Mouse (Mus musculus) ES-E14 (cell line): ENCODE measurements at regions not wholly inside any gene's neighbourhood (a gene's known extent, or its start where the extent isn't known, plus 50 kb on each side); places are given as distances from the start of the nearest gene placed in this dataset.
"Not testable (repeated sequence)": the region's sequence is repeated elsewhere in the genome, so short reads cannot be mapped to it uniquely, and the experiment has no call there.

ENCODE experiments used
- HCFC1 ChIP-seq: IDR thresholded peaks from 2 replicates; pipeline ENCODE4 v1.6.1; 2012; ENCODE audit warnings: low read length, inconsistent platforms, borderline replicate concordance; ENCODE audit not compliant: insufficient read depth
- MAFK ChIP-seq: IDR thresholded peaks from 2 replicates; pipeline ENCODE4 v1.6.1; 2014; ENCODE audit warnings: mild to moderate bottlenecking, low read depth, low read length, inconsistent platforms; ENCODE audit not compliant: insufficient read depth
- ZC3H11A ChIP-seq: IDR thresholded peaks from 2 replicates; pipeline ENCODE4 v1.6.1; 2012; ENCODE audit warnings: low read depth, mild to moderate bottlenecking, inconsistent platforms, low read length, borderline replicate concordance
- ZNF384 ChIP-seq: IDR thresholded peaks from 2 replicates; pipeline ENCODE4 v1.6.1; 2012; ENCODE audit warnings: low read depth, low read length, inconsistent platforms

GRCm38 (mm10) chr12:113795876-113796275 is 252.2 kb downstream of the Adam6a start:
- TF ChIP-seq ZNF384, HCFC1, ZC3H11A, MAFK: not testable (repeated sequence)
